Mouse (Mus musculus) skeletal muscle tissue, postnatal 0 days (tissue): Measurements from ENCODE around the gene Klhl2. TPM values are rescaled to one million over a fixed set of nuclear protein-coding genes. Genes with fewer than 3 reads are reported as not detected.

Source experiments
- polyA plus RNA-seq: library from polyadenylated mRNA; unstranded; fragments of >200 nt; fragmentation: Nextera tagmentation; extraction: Ambion mirVana; gene quantifications from 2 replicates; pipeline ENCODE4 v1.2.1, GENCODE M21; 2015

Gene Klhl2
- polyA plus RNA-seq: 5.1 and 9.5 TPM in 2 replicates

DNA sequence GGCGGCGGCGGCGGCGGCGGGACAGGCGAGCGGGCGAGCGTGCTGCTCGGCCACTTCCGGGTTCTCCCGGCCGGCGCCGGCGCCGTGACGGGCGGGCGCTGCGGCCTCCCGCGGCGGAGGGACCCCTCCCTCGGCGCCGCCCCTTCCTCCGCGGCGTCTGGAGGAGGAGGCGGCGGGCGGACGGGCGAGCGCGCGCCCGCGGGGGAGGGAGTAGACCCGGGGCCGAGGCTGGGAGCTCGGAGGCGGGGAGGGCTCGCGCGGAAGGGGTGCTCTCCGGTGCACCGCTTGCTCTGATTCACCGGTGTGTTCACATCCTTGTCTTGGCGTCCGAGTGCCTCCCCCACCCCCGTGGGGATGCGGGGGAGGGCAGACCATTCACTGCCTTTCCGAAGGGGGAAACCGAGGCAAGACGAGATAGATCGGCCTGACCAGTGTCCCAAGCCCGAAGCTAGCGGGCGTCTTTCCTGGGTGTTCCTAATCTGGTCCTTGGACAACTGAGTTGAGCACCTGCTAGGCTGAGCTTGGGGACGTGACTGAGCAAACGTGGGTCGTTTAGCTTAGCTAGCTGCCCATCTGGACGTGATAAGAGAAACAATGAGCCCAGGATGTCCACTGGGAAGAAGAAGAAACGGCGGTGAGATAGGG is at the start of gene Klhl2:
Gene Klhl2, minus strand, starts transcription at position 121 of the 645 bp plus-strand sequence.

GRCm38 (mm10) chr8:64733271-64733943 is 116.4 kb downstream of the Klhl2 start, which contains the start of gene Msmo1:
TSS of gene Msmo1 (minus strand) at chr8:64733792.

DNA sequence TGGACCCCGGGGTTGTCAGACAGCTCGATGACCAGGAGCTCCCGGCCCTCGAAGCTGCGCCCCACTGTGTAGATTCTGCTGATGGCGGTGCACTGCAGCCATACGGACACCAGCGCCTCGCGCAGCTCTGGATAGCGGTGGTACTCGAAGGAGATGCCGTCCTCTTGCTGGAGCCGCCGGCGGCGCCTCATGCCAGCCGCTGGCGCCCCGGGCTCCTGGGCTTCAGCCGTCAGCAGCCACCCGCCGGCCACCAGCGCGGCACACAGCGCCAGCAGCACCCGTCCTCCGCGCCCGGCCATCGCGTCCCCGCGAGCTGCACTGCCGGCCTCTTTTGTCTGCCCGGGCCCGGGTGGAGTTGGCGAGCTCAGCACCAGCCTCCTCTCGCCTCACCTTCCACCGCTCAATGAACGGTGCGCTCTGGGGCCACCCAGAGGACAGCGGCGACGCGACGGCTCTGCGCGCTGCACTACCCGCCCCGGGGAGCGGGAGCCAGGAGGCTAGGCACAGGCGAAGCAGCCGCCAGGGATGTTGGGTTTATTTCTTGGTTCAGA is 157.1 kb downstream of the Klhl2 start, which contains the start of gene Cpe:
Gene Cpe, minus strand, starts transcription at position 404 of the 551 bp plus-strand sequence.

Other genes starting within 250 kb of the Klhl2 start
- gene Cpe, start 157.0 kb downstream of the Klhl2 start, polyA plus RNA-seq: 101 and 105 TPM in 2 replicates
- gene Msmo1, start 116.2 kb downstream of the Klhl2 start, polyA plus RNA-seq: 12.8 and 21.3 TPM in 2 replicates
- gene Tmem192, start 97.2 kb upstream of the Klhl2 start, polyA plus RNA-seq: 20.8 and 25.3 TPM in 2 replicates
- not detected in 2 replicates for gene Trim75, start 137.8 kb upstream of the Klhl2 start, polyA plus RNA-seq
- gene Trim61, start 168.5 kb upstream of the Klhl2 start, polyA plus RNA-seq: not detected in 2 replicates
- not detected in 2 replicates for gene Trim60, start 168.6 kb upstream of the Klhl2 start, polyA plus RNA-seq
- 0.23 and 0.31 TPM in 2 replicates for gene Apela, start 187.3 kb upstream of the Klhl2 start, polyA plus RNA-seq
- not detected in 2 replicates for gene Gm10663, start 225.0 kb upstream of the Klhl2 start, polyA plus RNA-seq